Mouse (Mus musculus): Measurements from ENCODE around the gene Acads.

- TF ChIP-seq POLR2A (IDR thresholded peaks at IDR 0.05; ENCODE audit: borderline replicate concordance, extremely low read depth, insufficient read depth, insufficient read length, poor library complexity, severe bottlenecking) (no peak), CTCF (IDR thresholded peaks at IDR 0.05; ENCODE audit: borderline replicate concordance, extremely low read depth, insufficient read depth, insufficient read length) (no peak)
These were observed 47.8 kb downstream of the Acads start for GRCm38 (mm10) chr5:115071096-115071901.
